Comparison of ENCODE assay signal across 10 mouse cellular contexts in genomic region chr16:91458976-91459375, GRCm38 (mm10). TPM values are rescaled to one million over a fixed set of nuclear protein-coding genes. Genes with fewer than 3 reads are reported as not detected.
DNase-seq lines count a peak whose midpoint lies in the region; ATAC-seq and TF ChIP-seq lines count a peak whose summit lies in the region.
"Had no signal": no experiment of that assay in that cellular context is flagged by ENCODE, and none has a peak within 500 bp of the region (broad histone marks: within the 10 kb centered on the region; RNA-seq: fewer than 3 reads in every experiment).

No protein-coding gene starts in this region.

- peak; percentile 66 for DNase-seq in adrenal gland, postnatal 10 days
- DNase-seq in adrenal gland, postnatal 4 days (ENCODE audit: low spot score in 2 of 2): no peak
- peak; percentile 58 for DNase-seq in kidney, postnatal 14 days
- DNase-seq in kidney, adult 11 months: no peak
- DNase-seq in stomach, postnatal 0 days (ENCODE audit: low spot score): no peak
- DNase-seq in thymus, postnatal 4 days: peak; percentile 60
- no peak for DNase-seq in gastrocnemius, postnatal 14 days

- no peak overlapping the region for H3K4me2 ChIP-seq in stomach, embryonic 16.5 days (ENCODE audit: low read depth, low read length)
- no peak overlapping the region for H3K4me2 ChIP-seq in stomach, postnatal 0 days (replicated peaks; ENCODE audit: low read depth)
- H3K4me2 ChIP-seq: limb, embryonic 15.5 days had no signal

- no peak overlapping the region for H3K4me3 ChIP-seq in stomach, embryonic 16.5 days (replicated peaks; ENCODE audit: low read length)
- no peak overlapping the region for H3K4me3 ChIP-seq in stomach, postnatal 0 days (ENCODE audit: low read depth, low read length)
- H3K4me3 ChIP-seq: limb, embryonic 15.5 days had no signal

- H3K27ac ChIP-seq in stomach, embryonic 16.5 days (ENCODE audit: low read length): no peak overlapping the region
- H3K27ac ChIP-seq in stomach, postnatal 0 days (replicated peaks): no peak overlapping the region
- H3K27ac ChIP-seq: kidney, postnatal 0 days; limb, embryonic 15.5 days had no signal

- no peaks in the 10 kb centered on the region for H3K9me3 ChIP-seq in stomach, embryonic 16.5 days (replicated peaks; ENCODE audit: control insufficient read depth, low read length)
- no peaks in the 10 kb centered on the region for H3K9me3 ChIP-seq in stomach, postnatal 0 days (ENCODE audit: control insufficient read depth, low read length)
- H3K9me3 ChIP-seq: limb, embryonic 15.5 days had no signal

- ATAC-seq in stomach, embryonic 16.5 days (ENCODE audit: insufficient read depth, low FRiP score): no peak
- ATAC-seq in stomach, postnatal 0 days (ENCODE audit: low FRiP score, low TSS enrichment): no peak

- no peak for TF ChIP-seq CTCF in stomach, postnatal 0 days (IDR thresholded peaks at IDR 0.05; ENCODE audit: low read depth)

- no peak for TF ChIP-seq EP300 in stomach, postnatal 0 days (optimal IDR thresholded peaks at IDR 0.05)

- peak overlapping the region; percentile 10; the same call in 1 of the 2 replicates for H3K9ac ChIP-seq in stomach, embryonic 16.5 days (ENCODE audit: low read length)
- no peak overlapping the region for H3K9ac ChIP-seq in stomach, postnatal 0 days (ENCODE audit: low read length)
- H3K9ac ChIP-seq: limb, embryonic 15.5 days had no signal

- H3K36me3 ChIP-seq in stomach, embryonic 16.5 days (ENCODE audit: control insufficient read depth, insufficient read depth, low read length): no peaks in the 10 kb centered on the region
- H3K36me3 ChIP-seq in stomach, postnatal 0 days (ENCODE audit: control insufficient read depth, insufficient read depth, low read length): no peaks in the 10 kb centered on the region
- H3K36me3 ChIP-seq: limb, embryonic 15.5 days had no signal

- 65% methylated on average over 5 of the region's 5 CpGs for WGBS in stomach, embryonic 16.5 days
- 57% methylated on average over 5 of the region's 5 CpGs for WGBS in stomach, postnatal 0 days

- intact Hi-C loops in gastrocnemius, postnatal 14 days (cut with DNase I; ENCODE audit: low total_unique reads): no loop called here

- H3K4me1 ChIP-seq in stomach, embryonic 16.5 days (ENCODE audit: control insufficient read depth, insufficient read depth, low read length): no peaks in the 10 kb centered on the region
- H3K4me1 ChIP-seq in stomach, postnatal 0 days (replicated peaks; ENCODE audit: control insufficient read depth, insufficient read depth): no peaks in the 10 kb centered on the region
- H3K4me1 ChIP-seq: limb, embryonic 15.5 days had no signal

- no peaks in the 10 kb centered on the region for H3K27me3 ChIP-seq in stomach, embryonic 16.5 days (ENCODE audit: control insufficient read depth, insufficient read depth, low read length)
- H3K27me3 ChIP-seq in stomach, postnatal 0 days (ENCODE audit: control insufficient read depth, insufficient read depth, low read length): no peaks in the 10 kb centered on the region
- H3K27me3 ChIP-seq: limb, embryonic 15.5 days had no signal

RNA-seq across cellular contexts. Expression of gene Ifnar1, which starts 26.1 kb away (rescaled TPM):
- total RNA-seq in adrenal gland, postnatal 10 days (2021): 10 to 100 TPM; 71.2 to 85.3 TPM
- total RNA-seq in adrenal gland, postnatal 4 days (2021): 10 to 100 TPM; 87.7 to 92.9 TPM
- 47.2 and 47.3 TPM in 2 replicates for polyA plus RNA-seq in stomach, embryonic 16.5 days (2015; fragmentation: Nextera tagmentation; extraction: Ambion mirVana)
- polyA plus RNA-seq in stomach, postnatal 0 days (2015; fragmentation: Nextera tagmentation; extraction: Ambion mirVana): 18.3 and 19.2 TPM in 2 replicates
- 10 to 100 TPM; 26.1 to 28.7 TPM for total RNA-seq in gastrocnemius, postnatal 14 days (2021)

RNA-seq across cellular contexts. Expression of gene Il10rb, which starts 53.0 kb away (rescaled TPM):
- total RNA-seq in adrenal gland, postnatal 10 days (2021): 10 to 100 TPM; 75.4 to 78.8 TPM
- 100 to 1,000 TPM; 115 to 126 TPM for total RNA-seq in adrenal gland, postnatal 4 days (2021)
- polyA plus RNA-seq in stomach, embryonic 16.5 days (2015; fragmentation: Nextera tagmentation; extraction: Ambion mirVana): 52.3 and 58.1 TPM in 2 replicates
- polyA plus RNA-seq in stomach, postnatal 0 days (2015; fragmentation: Nextera tagmentation; extraction: Ambion mirVana): 52.3 and 55.4 TPM in 2 replicates
- total RNA-seq in gastrocnemius, postnatal 14 days (2021): 10 to 100 TPM in 1 of 2 experiments, 1 to 10 TPM in 1; 9.0 to 10.1 TPM

Comparison
In these comparisons a context has a peak if more than half of its experiments do, and no peak if none do; other contexts are left out.
1. DNase-seq: peak in adrenal gland, postnatal 10 days (single experiment), kidney, postnatal 14 days (single experiment) and thymus, postnatal 4 days (single experiment); none in adrenal gland, postnatal 4 days (0 of 2), kidney, adult 11 months (single experiment), stomach, postnatal 0 days (single experiment) and gastrocnemius, postnatal 14 days (single experiment).
2. RNA of gene Il10rb, which starts 53.0 kb away (total RNA-seq): 115 to 126 TPM in adrenal gland, postnatal 4 days and 75.4 to 78.8 TPM in adrenal gland, postnatal 10 days; 9.0 to 10.1 TPM in gastrocnemius, postnatal 14 days; every median in the first group is over 4 times any median in the second.